Mouse (Mus musculus): ENCODE results near the gene Gm5890.
"Not testable (repeated sequence)": the region's sequence is repeated elsewhere in the genome, so short reads cannot be mapped to it uniquely, and the experiment has no call there.

Gene Gm5890

DNA sequence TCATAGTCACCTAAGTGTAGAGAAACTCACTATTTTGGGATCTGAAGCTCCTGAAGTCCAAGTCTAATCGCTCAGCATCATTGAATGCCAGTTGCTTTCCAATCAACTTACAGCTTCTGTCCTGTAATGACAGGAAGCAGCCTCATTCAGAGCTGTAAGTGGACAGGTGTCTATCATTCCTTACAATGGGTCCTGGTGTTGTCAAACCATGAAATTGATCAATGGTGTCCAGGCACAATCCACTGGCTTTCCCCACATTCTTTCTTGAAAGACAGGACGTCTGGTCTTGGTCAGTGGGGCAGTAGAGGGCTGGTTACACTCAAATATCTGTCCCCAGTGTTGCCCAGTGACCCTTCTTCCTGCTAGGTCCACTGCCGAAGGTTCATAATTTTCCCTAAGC is at the start of gene Gm5890:
Gm5890 (minus strand) TSS at position 101 of the 400 bp plus-strand sequence.
- DNase-seq (ENCODE audit: low read depth, low spot score) = not testable (repeated sequence)

DNA sequence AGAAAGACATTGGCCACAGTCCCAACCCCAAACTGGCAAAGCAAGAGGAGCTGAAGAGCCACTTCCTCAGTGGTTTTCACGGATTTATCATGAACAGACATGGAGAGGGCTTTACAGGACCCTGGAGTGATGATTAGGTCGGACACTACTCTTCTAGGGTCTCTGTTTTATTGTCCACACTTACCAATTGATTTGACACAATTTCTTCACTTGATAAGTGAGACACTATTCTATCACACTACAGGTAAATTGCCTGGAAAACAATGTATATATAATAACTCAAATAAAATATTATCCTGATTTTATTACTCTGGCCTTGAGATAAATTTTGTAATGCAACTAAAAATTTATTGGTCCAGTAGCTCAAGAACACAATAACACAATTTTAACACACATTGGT is 28.9 kb downstream of the Gm5890 start, which contains the start of gene Gm4498:
Gm4498 (minus strand) TSS at position 101 of the 400 bp plus-strand sequence.
- DNase-seq (ENCODE audit: low read depth, low spot score) = not testable (repeated sequence)

Data from ZHBTc4 (cell line).